Mouse (Mus musculus): Measurements from ENCODE around the gene Havcr1. TPM values are rescaled to one million over a fixed set of nuclear protein-coding genes. Genes with fewer than 3 reads are reported as not detected.
"Not testable (repeated sequence)": the region's sequence is repeated elsewhere in the genome, so short reads cannot be mapped to it uniquely, and the experiment has no call there.

Gene Havcr1
- polyA plus RNA-seq (2014; fragmentation: Nextera tagmentation; extraction: Ambion mirVana) = not detected in 2 replicates

- not testable (repeated sequence) for ATAC-seq (ENCODE audit: low FRiP score); H3K36me3 ChIP-seq (replicated peaks; ENCODE audit: control insufficient read depth, insufficient read depth); H3K27ac ChIP-seq; H3K9ac ChIP-seq; H3K9me3 ChIP-seq (ENCODE audit: control insufficient read depth, low read length); H3K4me2 ChIP-seq (replicated peaks); H3K4me1 ChIP-seq (replicated peaks; ENCODE audit: control insufficient read depth, insufficient read depth, low read length); H3K4me3 ChIP-seq (replicated peaks; ENCODE audit: low read length); DNase-seq (ENCODE audit: low spot score); H3K27me3 ChIP-seq (ENCODE audit: control insufficient read depth, insufficient read depth, low read length)
- 89% methylated on average over 1 of the region's 1 CpGs for WGBS
These were observed at the start of gene Havcr1 for GRCm38 (mm10) chr11:46735076-46735475. TSS of gene Havcr1 (plus strand) at chr11:46735080.

GRCm38 (mm10) chr11:46690136-46690535 lies 44.7 kb upstream of the Havcr1 start:
- ATAC-seq (ENCODE audit: low FRiP score) (no peak), DNase-seq (ENCODE audit: low spot score) (no peak)
- Histone ChIP-seq H3K27ac (no peak overlapping the region), H3K4me2 (replicated peaks) (no peak overlapping the region), H3K36me3 (replicated peaks; ENCODE audit: control insufficient read depth, insufficient read depth) (no peaks in the 10 kb centered on the region), H3K9ac (no peak overlapping the region), H3K4me3 (replicated peaks; ENCODE audit: low read length) (no peak overlapping the region), H3K27me3 (ENCODE audit: control insufficient read depth, insufficient read depth, low read length) (no peaks in the 10 kb centered on the region), H3K4me1 (replicated peaks; ENCODE audit: control insufficient read depth, insufficient read depth, low read length) (no peaks in the 10 kb centered on the region), H3K9me3 (ENCODE audit: control insufficient read depth, low read length) (no peaks in the 10 kb centered on the region)
- WGBS = 96% methylated on average over 2 of the region's 2 CpGs

- DNase-seq (ENCODE audit: low spot score); H3K36me3 ChIP-seq (replicated peaks; ENCODE audit: control insufficient read depth, insufficient read depth); H3K27ac ChIP-seq; H3K4me2 ChIP-seq (replicated peaks); H3K4me3 ChIP-seq (replicated peaks; ENCODE audit: low read length); H3K4me1 ChIP-seq (replicated peaks; ENCODE audit: control insufficient read depth, insufficient read depth, low read length); ATAC-seq (ENCODE audit: low FRiP score); H3K9me3 ChIP-seq (ENCODE audit: control insufficient read depth, low read length); H3K27me3 ChIP-seq (ENCODE audit: control insufficient read depth, insufficient read depth, low read length); H3K9ac ChIP-seq: not testable (repeated sequence)
- 81% methylated on average over 2 of the region's 2 CpGs for WGBS
These were observed 39.0 kb upstream of the Havcr1 start for GRCm38 (mm10) chr11:46695849-46696248.

- no peak overlapping the region for H3K27ac ChIP-seq
- WGBS = 88% methylated on average over 5 of the region's 5 CpGs
- H3K36me3 ChIP-seq (replicated peaks; ENCODE audit: control insufficient read depth, insufficient read depth) = no peaks in the 10 kb centered on the region
- H3K4me2 ChIP-seq (replicated peaks) = no peak overlapping the region
- no peak overlapping the region for H3K9ac ChIP-seq
- no peaks in the 10 kb centered on the region for H3K27me3 ChIP-seq (ENCODE audit: control insufficient read depth, insufficient read depth, low read length)
- no peaks in the 10 kb centered on the region for H3K9me3 ChIP-seq (ENCODE audit: control insufficient read depth, low read length)
- no peaks in the 10 kb centered on the region for H3K4me1 ChIP-seq (replicated peaks; ENCODE audit: control insufficient read depth, insufficient read depth, low read length)
- ATAC-seq (ENCODE audit: low FRiP score) = no peak
- no peak for DNase-seq (ENCODE audit: low spot score)
- no peak overlapping the region for H3K4me3 ChIP-seq (replicated peaks; ENCODE audit: low read length)
These were observed 37.2 kb upstream of the Havcr1 start for GRCm38 (mm10) chr11:46697433-46698277.

- Histone ChIP-seq H3K27ac (no peak overlapping the region), H3K4me1 (replicated peaks; ENCODE audit: control insufficient read depth, insufficient read depth, low read length) (no peaks in the 10 kb centered on the region), H3K36me3 (replicated peaks; ENCODE audit: control insufficient read depth, insufficient read depth) (no peaks in the 10 kb centered on the region), H3K9me3 (ENCODE audit: control insufficient read depth, low read length) (no peaks in the 10 kb centered on the region), H3K4me2 (replicated peaks) (no peak overlapping the region), H3K4me3 (replicated peaks; ENCODE audit: low read length) (no peak overlapping the region), H3K9ac (no peak overlapping the region), H3K27me3 (ENCODE audit: control insufficient read depth, insufficient read depth, low read length) (no peaks in the 10 kb centered on the region)
- WGBS = 93% methylated on average over 6 of the region's 6 CpGs
- ATAC-seq (ENCODE audit: low FRiP score) (no peak), DNase-seq (ENCODE audit: low spot score) (no peak)
These were observed 36.6 kb upstream of the Havcr1 start for GRCm38 (mm10) chr11:46698278-46698655.

GRCm38 (mm10) chr11:46698830-46699229 lies 36.0 kb upstream of the Havcr1 start:
- H3K4me3 ChIP-seq (replicated peaks; ENCODE audit: low read length) = no peak overlapping the region
- no peak overlapping the region for H3K27ac ChIP-seq
- DNase-seq (ENCODE audit: low spot score) (no peak), ATAC-seq (ENCODE audit: low FRiP score) (no peak)
- H3K4me2 ChIP-seq (replicated peaks) = no peak overlapping the region
- H3K9ac ChIP-seq = no peak overlapping the region
- no peaks in the 10 kb centered on the region for H3K36me3 ChIP-seq (replicated peaks; ENCODE audit: control insufficient read depth, insufficient read depth)
- no peaks in the 10 kb centered on the region for H3K9me3 ChIP-seq (ENCODE audit: control insufficient read depth, low read length)
- no peaks in the 10 kb centered on the region for H3K4me1 ChIP-seq (replicated peaks; ENCODE audit: control insufficient read depth, insufficient read depth, low read length)
- 93% methylated on average over 5 of the region's 5 CpGs for WGBS
- H3K27me3 ChIP-seq (ENCODE audit: control insufficient read depth, insufficient read depth, low read length) = no peaks in the 10 kb centered on the region

- H3K4me2 ChIP-seq (replicated peaks) = no peak within 1 kb of the TSS
- H3K4me3 ChIP-seq (replicated peaks; ENCODE audit: low read length) = no peak within 1 kb of the TSS
- no peaks in the 10 kb centered on the region for H3K4me1 ChIP-seq (replicated peaks; ENCODE audit: control insufficient read depth, insufficient read depth, low read length)
- H3K36me3 ChIP-seq (replicated peaks; ENCODE audit: control insufficient read depth, insufficient read depth) = no peaks in the 10 kb centered on the region
- H3K9ac ChIP-seq = no peak within 1 kb of the TSS
- DNase-seq (ENCODE audit: low spot score) (no peak), ATAC-seq (ENCODE audit: low FRiP score) (no peak)
- no peaks in the 10 kb centered on the region for H3K27me3 ChIP-seq (ENCODE audit: control insufficient read depth, insufficient read depth, low read length)
- H3K27ac ChIP-seq = no peak within 1 kb of the TSS
- H3K9me3 ChIP-seq (ENCODE audit: control insufficient read depth, low read length) = no peaks in the 10 kb centered on the region
- 91% methylated on average over 6 of the region's 6 CpGs for WGBS
These were observed 28.1 kb upstream of the Havcr1 start, which contains the start of gene Timd2 for GRCm38 (mm10) chr11:46706664-46707356. TSS of gene Timd2 (minus strand) at chr11:46707061.

- no peaks in the 10 kb centered on the region for H3K27me3 ChIP-seq (ENCODE audit: control insufficient read depth, insufficient read depth, low read length)
- no peak overlapping the region for H3K27ac ChIP-seq
- H3K9ac ChIP-seq = no peak overlapping the region
- no peak for DNase-seq (ENCODE audit: low spot score)
- H3K4me2 ChIP-seq (replicated peaks) = no peak overlapping the region
- H3K36me3 ChIP-seq (replicated peaks; ENCODE audit: control insufficient read depth, insufficient read depth) = no peaks in the 10 kb centered on the region
- H3K9me3 ChIP-seq (ENCODE audit: control insufficient read depth, low read length) = no peaks in the 10 kb centered on the region
- no peak for ATAC-seq (ENCODE audit: low FRiP score)
- WGBS = 86% methylated on average over 11 of the region's 11 CpGs
- no peak overlapping the region for H3K4me3 ChIP-seq (replicated peaks; ENCODE audit: low read length)
- no peaks in the 10 kb centered on the region for H3K4me1 ChIP-seq (replicated peaks; ENCODE audit: control insufficient read depth, insufficient read depth, low read length)
These were observed 3.3 kb upstream of the Havcr1 start for GRCm38 (mm10) chr11:46731541-46732070.

- WGBS = 68% methylated on average over 6 of the region's 6 CpGs
- no peak overlapping the region for H3K27ac ChIP-seq
- H3K27me3 ChIP-seq (ENCODE audit: control insufficient read depth, insufficient read depth, low read length) = no peaks in the 10 kb centered on the region
- H3K36me3 ChIP-seq (replicated peaks; ENCODE audit: control insufficient read depth, insufficient read depth) = no peaks in the 10 kb centered on the region
- ATAC-seq (ENCODE audit: low FRiP score) (no peak), DNase-seq (ENCODE audit: low spot score) (no peak)
- H3K4me1 ChIP-seq (replicated peaks; ENCODE audit: control insufficient read depth, insufficient read depth, low read length) = no peaks in the 10 kb centered on the region
- no peak overlapping the region for H3K4me3 ChIP-seq (replicated peaks; ENCODE audit: low read length)
- H3K9ac ChIP-seq = no peak overlapping the region
- no peak overlapping the region for H3K4me2 ChIP-seq (replicated peaks)
- no peaks in the 10 kb centered on the region for H3K9me3 ChIP-seq (ENCODE audit: control insufficient read depth, low read length)
These were observed 1.6 kb upstream of the Havcr1 start for GRCm38 (mm10) chr11:46733242-46733789.
